Mouse (Mus musculus) midbrain, embryonic 13.5 days (tissue): Measurements from ENCODE around the gene Naa25. TPM values are rescaled to one million over a fixed set of nuclear protein-coding genes. Genes with fewer than 3 reads are reported as not detected.

Experiments
- ATAC-seq: fragments of 200-750 bp; cut with Nextera tagmentation; 2 replicates; pipeline ENCODE4 v1.8.0; 2017; ENCODE audit warnings: mild to moderate bottlenecking, moderate TSS enrichment, moderate library complexity
- H3K27ac ChIP-seq: fragments of 300-500 bp; sonication (generic); 2 replicates; pipeline ENCODE4 v1.5.1; 2015; ENCODE audit warnings: inconsistent platforms, mild to moderate bottlenecking, moderate library complexity
- H3K27me3 ChIP-seq: fragments of 300-500 bp; sonication (generic); 2 replicates; pipeline ENCODE4 v1.6.1; 2015; ENCODE audit warnings: mild to moderate bottlenecking, inconsistent platforms
- H3K36me3 ChIP-seq: fragments of 300-500 bp; sonication (generic); 2 replicates; pipeline ENCODE4 v1.6.1; 2015; ENCODE audit warnings: mild to moderate bottlenecking, inconsistent platforms
- H3K4me1 ChIP-seq: fragments of 300-500 bp; sonication (generic); replicated peaks from 2 replicates; pipeline ENCODE4 v1.6.1; 2015; ENCODE audit warnings: inconsistent platforms
- H3K4me2 ChIP-seq: fragments of 300-500 bp; sonication (generic); replicated peaks from 2 replicates; pipeline ENCODE4 v1.6.1; 2015; ENCODE audit warnings: moderate library complexity, mild to moderate bottlenecking, inconsistent platforms
- H3K4me3 ChIP-seq: fragments of 300-500 bp; sonication (generic); replicated peaks from 2 replicates; pipeline ENCODE4 v1.5.1; 2015; ENCODE audit warnings: mild to moderate bottlenecking, inconsistent platforms
- H3K9ac ChIP-seq: fragments of 300-500 bp; sonication (generic); replicated peaks from 2 replicates; pipeline ENCODE4 v1.6.1; 2015; ENCODE audit warnings: mild to moderate bottlenecking, inconsistent platforms
- H3K9me3 ChIP-seq: fragments of 300-500 bp; sonication (generic); 2 replicates; pipeline ENCODE4 v1.6.1; 2016; ENCODE audit warnings: mild to moderate bottlenecking, inconsistent platforms
- WGBS: fragments of 180-500 bp; shearing (Covaris S2); methylation state at CpG from one replicate; pipeline ENCODE4 v1.1.7; 2015; 5-methylcytosine and 5-hydroxymethylcytosine counted together
- polyA plus RNA-seq: library from polyadenylated mRNA; unstranded; fragments of >200 nt; fragmentation: Nextera tagmentation; extraction: Ambion mirVana; gene quantifications from 2 replicates; pipeline ENCODE4 v1.2.1, GENCODE M21; 2015

Gene Naa25
- polyA plus RNA-seq, 1 experiment from 2014 or later = 50.7 TPM

DNA sequence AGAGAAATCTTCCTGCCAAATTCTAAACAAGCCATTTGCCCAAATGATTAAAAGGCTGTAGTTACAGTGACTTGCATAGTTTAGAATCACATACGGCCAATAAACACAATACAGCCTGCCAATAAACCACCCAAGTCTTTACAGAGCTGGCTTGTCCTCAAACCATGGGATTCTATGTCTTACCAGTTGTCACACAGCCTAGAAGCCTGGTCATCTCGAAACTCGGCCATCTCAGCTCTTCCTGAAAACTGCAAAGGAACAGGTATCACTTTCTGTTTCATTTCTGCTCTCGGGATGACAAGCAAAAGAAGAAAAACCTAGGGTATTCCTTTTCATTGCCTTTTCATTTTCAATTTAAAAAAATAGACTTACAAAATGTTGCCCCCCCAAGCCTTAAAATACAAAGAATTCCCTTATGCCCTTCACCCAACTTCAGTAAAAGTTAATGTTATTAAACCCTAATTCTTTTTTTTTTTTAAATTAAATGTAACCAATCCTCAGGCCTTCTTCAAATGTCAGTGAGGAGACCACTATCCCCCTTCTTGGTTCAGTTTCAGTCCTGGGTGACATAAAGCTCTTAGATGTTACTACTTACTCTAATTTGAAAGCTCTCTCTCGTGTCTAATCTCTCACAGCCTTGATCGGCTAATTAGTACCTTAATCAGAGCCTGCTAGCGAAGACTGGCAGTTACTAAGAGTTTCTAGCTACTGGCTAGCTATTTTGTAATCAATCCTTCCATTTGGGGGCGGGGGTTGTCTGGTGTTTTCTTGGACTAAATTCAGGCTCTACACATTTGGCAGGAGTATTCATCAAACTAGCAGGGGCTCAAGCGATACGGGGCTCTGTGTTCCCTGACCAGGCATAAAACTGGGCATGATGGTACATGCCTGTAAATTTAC lies 13.6 kb upstream of the Naa25 start:
- Histone ChIP-seq H3K27me3 (peaks cover 5% of the 10 kb centered on the region; the same call in 1 of the 2 replicates), H3K9me3 (peaks cover 6% of the 10 kb centered on the region; the same call in 1 of the 2 replicates), H3K4me2 (peak overlapping the region; percentile 69), H3K4me1 (peaks cover 29% of the 10 kb centered on the region), H3K36me3 (peaks cover 41% of the 10 kb centered on the region), H3K27ac (peak overlapping the region; percentile 89; the same call in 1 of the 2 replicates), H3K4me3 (peak overlapping the region; percentile 89), H3K9ac (peak overlapping the region; percentile 88)
- 60% methylated on average over 10 of the region's 10 CpGs for WGBS
- ATAC-seq = no peak

DNA sequence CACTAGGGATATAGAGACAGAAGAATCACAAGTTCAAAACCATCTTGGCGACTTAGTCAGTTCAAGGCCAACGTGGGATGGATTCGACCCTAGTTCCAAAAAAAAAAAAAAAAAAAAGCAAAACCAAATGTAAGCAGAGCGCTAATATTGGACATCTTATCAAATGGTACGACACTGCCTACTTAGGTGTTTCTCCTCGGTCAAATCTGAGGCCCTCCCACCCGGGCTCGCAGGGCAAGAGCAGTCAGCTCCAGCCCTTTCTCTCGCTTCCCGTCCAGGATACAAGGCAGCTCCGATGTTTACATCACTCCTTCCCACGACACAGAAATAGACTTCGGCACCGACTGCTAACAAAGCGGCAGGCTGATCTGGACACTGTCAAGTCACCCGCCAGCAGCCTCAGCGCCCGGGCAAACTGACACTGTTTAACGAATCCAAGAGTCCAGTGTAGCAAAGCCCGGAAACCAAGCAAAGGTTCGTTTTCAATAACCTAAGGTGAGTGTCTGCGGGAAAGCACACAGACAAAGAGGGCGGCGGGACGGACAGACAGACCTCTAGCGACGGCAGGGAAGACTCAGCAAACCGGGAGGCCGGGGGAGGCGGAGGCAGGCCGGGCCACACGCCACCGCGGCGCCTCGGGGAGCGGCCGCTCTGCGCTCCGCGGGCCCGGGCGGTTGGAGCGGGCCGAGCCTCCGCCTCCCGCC lies 12.8 kb upstream of the Naa25 start:
- Histone ChIP-seq H3K36me3 (peaks cover 33% of the 10 kb centered on the region), H3K9me3 (peaks cover 6% of the 10 kb centered on the region; the same call in 1 of the 2 replicates), H3K27ac (peak overlapping the region; percentile 89), H3K27me3 (peaks cover 5% of the 10 kb centered on the region; the same call in 1 of the 2 replicates), H3K4me3 (peak overlapping the region; percentile 89), H3K4me1 (peaks cover 35% of the 10 kb centered on the region), H3K4me2 (peak overlapping the region; percentile 69), H3K9ac (peak overlapping the region; percentile 88)
- 2% methylated on average over 43 of the region's 47 CpGs for WGBS
- ATAC-seq = peak; percentile 80

DNA sequence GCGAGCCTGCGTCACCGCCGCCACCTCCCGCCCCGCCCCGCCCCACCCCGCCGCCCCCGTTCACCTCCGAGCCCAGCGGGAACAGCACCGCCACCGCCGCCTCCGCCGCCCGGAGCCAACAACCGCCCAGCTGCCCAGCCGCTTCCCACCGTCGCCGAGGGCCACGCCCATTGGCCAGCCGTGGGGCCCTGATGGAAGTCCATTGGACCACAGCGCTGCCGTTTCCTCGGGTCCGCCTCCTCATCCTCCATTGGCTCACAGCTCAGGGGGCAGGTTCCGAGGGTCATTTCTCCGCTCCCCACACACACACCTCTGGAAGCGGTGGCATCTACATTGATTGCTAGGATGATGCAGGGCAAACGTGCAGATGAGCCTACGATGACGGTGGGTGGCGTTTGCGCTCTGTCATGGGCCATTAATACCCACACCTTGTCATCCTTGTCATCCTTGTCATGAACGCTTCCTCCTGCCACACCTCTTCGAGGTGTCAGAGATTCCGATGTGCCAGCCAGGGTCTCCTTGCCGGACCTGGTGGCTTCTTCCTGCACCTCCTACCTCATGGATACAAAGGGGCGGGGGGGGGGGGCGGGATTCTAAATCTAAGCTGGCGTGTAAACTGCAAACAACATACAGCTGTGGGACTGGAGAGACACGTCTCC lies 12.1 kb upstream of the Naa25 start, which contains the start of gene Trafd1:
Gene Trafd1 (minus strand): TSS at position 172 of the 659 bp plus-strand sequence.
- peaks cover 5% of the 10 kb centered on the region; the same call in 1 of the 2 replicates for H3K27me3 ChIP-seq
- H3K9me3 ChIP-seq = peaks cover 6% of the 10 kb centered on the region; the same call in 1 of the 2 replicates
- peak within 1 kb of the TSS; percentile 88 for H3K9ac ChIP-seq
- peak within 1 kb of the TSS; percentile 89 for H3K27ac ChIP-seq
- ATAC-seq = peak; percentile 96
- WGBS = under 1% methylated on average over 45 of the region's 45 CpGs
- peaks cover 35% of the 10 kb centered on the region for H3K4me1 ChIP-seq
- H3K36me3 ChIP-seq = peaks cover 26% of the 10 kb centered on the region
- H3K4me3 ChIP-seq = peak within 1 kb of the TSS; percentile 89
- H3K4me2 ChIP-seq = peak within 1 kb of the TSS; percentile 69

DNA sequence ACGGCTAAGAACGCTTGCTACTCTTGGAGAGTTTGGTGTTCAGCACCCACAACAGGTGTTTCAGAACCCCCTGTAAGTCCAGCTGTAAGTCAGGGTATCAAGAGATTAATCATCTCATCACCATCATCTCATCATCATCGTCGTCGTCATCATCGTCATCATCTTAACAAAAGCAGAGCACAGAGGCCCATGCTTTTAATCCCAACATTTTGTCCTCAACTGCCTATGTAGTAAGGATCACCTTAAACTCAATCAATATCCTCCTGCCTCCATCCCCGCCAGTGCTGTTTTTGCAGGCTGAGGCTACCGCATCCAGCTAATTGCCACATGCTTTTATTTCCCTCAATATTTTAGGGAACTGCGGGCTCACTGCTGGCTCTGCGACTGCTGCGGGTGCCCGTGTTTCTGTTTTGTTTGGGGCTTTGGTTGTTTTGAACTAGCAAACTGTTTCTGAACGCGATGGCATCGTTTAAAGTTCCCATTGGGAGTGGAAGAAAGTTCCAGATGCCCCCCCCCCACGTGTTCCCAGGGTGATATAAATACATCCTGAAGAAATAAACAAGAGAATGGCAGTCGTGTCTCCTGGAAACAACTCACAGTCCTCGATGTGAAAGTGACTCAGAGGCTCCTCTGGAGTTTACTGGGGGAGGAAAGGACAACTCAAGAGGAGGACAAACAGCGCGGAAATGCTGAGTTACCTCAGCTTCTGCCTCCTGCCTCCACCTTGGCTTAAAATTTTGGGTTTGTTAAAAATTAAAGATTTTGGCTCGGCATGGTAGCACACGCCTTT lies 11.4 kb upstream of the Naa25 start:
- Histone ChIP-seq H3K4me3 (peak overlapping the region; percentile 89), H3K27ac (peak overlapping the region; percentile 89; the same call in 1 of the 2 replicates), H3K4me2 (peak overlapping the region; percentile 69), H3K36me3 (peaks cover 19% of the 10 kb centered on the region), H3K27me3 (peaks cover 5% of the 10 kb centered on the region; the same call in 1 of the 2 replicates), H3K9me3 (no peaks in the 10 kb centered on the region), H3K9ac (peak overlapping the region; percentile 88; the same call in 1 of the 2 replicates), H3K4me1 (peaks cover 35% of the 10 kb centered on the region)
- ATAC-seq = no peak
- WGBS = 34% methylated on average over 22 of the region's 22 CpGs

DNA sequence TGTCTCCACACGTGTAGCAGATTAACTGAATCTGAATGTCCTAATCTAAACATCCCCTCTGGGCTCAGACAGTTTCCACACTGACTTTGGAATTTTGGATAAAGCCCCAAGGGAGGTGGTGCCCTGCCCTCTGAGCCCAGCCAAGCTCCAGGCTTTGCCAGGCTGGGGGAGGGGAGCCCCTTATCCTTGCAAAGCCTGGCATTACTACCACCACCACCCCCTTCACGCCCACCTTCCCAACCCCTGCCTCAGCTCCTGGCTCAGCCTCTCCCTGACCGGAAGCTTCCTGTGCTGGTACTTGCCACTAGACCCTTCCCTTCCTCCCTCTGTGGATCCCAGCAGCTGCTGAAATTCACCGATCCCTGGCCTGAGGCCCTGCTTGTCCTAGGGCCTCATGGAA lies 10.6 kb upstream of the Naa25 start:
- H3K4me2 ChIP-seq = no peak overlapping the region
- WGBS = 62% methylated on average over 4 of the region's 4 CpGs
- H3K9ac ChIP-seq = no peak overlapping the region
- ATAC-seq = no peak
- H3K36me3 ChIP-seq = peaks cover 11% of the 10 kb centered on the region
- H3K4me3 ChIP-seq = no peak overlapping the region
- H3K4me1 ChIP-seq = peaks cover 34% of the 10 kb centered on the region
- H3K27ac ChIP-seq = no peak overlapping the region
- H3K9me3 ChIP-seq = no peaks in the 10 kb centered on the region
- H3K27me3 ChIP-seq = peaks cover 5% of the 10 kb centered on the region; the same call in 1 of the 2 replicates

DNA sequence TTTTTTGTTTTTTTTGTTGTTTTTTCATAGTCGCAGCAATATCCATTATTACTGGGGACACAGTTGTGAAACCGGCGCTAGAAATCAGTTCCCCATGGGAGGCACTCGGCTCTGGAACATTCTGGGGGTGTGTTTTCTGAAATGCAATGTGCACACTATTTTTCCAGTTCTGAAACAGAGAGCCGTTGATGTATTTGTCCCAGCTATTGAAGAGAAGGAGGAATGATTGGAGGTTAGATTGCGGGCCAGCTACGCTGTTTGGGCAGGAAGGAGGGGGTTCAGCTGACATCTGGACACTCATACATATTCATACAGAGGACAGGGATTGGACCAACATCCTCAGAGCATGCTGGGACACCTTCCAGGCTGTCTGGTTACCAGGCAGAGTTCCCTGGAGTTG lies 8.6 kb upstream of the Naa25 start:
- peaks cover 5% of the 10 kb centered on the region; the same call in 1 of the 2 replicates for H3K27me3 ChIP-seq
- H3K4me2 ChIP-seq = no peak overlapping the region
- no peaks in the 10 kb centered on the region for H3K9me3 ChIP-seq
- no peaks in the 10 kb centered on the region for H3K36me3 ChIP-seq
- ATAC-seq = no peak
- H3K9ac ChIP-seq = no peak overlapping the region
- no peak overlapping the region for H3K4me3 ChIP-seq
- H3K27ac ChIP-seq = peak overlapping the region; percentile 36; the same call in 1 of the 2 replicates
- WGBS = 49% methylated on average over 7 of the region's 7 CpGs
- peaks cover 14% of the 10 kb centered on the region for H3K4me1 ChIP-seq

DNA sequence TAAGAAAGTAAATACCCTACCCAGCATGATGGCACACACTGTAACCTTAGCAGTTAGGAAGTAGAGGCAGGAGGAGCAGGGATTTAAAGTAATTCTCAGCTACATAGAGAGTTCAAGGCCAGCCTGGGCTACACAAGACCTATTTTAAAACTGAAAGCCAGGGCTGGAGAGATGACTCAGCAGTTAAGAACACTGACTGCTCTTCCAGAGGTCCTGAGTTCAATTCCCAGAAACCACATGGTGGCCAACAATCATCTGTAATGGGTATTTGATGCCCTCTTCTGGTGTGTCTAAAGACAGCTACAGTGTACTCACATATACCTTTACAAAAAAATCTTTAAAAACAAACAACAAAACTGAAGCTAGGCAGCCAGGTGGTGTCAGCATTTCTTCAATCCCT lies 8.0 kb upstream of the Naa25 start:
- ATAC-seq = no peak
- Histone ChIP-seq H3K4me2 (no peak overlapping the region), H3K4me1 (peaks cover 8% of the 10 kb centered on the region), H3K27me3 (peaks cover 5% of the 10 kb centered on the region; the same call in 1 of the 2 replicates), H3K9ac (no peak overlapping the region), H3K27ac (0 out of 2 replicates have a peak overlapping the region, but pooled peaks have one; percentile 36), H3K4me3 (no peak overlapping the region), H3K36me3 (no peaks in the 10 kb centered on the region), H3K9me3 (no peaks in the 10 kb centered on the region)

DNA sequence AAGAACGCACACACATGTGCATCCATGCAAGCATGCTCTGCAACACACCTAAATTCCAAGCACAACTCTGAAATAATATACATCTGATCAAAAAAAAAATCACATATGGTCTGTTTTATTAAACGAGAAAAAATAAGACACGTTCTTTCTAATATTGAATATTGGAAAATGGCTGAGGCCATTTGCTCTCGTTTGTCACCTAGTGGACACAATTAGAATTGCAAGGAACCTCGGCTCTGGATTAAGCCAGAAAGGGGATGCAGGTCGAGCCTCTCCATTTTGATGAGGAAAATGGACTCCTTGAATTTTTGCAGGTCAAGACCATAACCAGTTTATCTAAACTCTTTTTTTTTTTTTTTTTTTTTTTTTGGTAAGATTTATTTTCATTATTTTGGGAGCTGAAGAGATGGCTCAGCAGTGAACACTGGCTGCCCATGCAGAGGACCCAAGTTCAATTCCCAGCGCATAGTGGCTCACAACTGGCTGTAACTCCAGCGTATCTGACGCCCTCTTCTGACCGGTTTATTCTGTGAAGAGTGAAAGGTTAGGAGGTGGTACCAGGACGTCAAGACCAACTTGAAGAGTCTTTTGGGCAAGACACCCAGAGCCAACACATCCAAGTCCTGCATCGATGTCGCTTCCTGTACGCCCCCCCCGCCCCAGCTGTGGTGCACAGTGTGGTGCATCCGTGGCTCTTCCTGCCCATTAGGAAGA lies 4.9 kb upstream of the Naa25 start:
- 59% methylated on average over 16 of the region's 16 CpGs for WGBS
- Histone ChIP-seq H3K36me3 (no peaks in the 10 kb centered on the region), H3K27me3 (no peaks in the 10 kb centered on the region), H3K27ac (no peak overlapping the region), H3K4me1 (peaks cover 13% of the 10 kb centered on the region), H3K9ac (no peak overlapping the region), H3K4me3 (no peak overlapping the region), H3K9me3 (no peaks in the 10 kb centered on the region), H3K4me2 (no peak overlapping the region)
- no peak for ATAC-seq

DNA sequence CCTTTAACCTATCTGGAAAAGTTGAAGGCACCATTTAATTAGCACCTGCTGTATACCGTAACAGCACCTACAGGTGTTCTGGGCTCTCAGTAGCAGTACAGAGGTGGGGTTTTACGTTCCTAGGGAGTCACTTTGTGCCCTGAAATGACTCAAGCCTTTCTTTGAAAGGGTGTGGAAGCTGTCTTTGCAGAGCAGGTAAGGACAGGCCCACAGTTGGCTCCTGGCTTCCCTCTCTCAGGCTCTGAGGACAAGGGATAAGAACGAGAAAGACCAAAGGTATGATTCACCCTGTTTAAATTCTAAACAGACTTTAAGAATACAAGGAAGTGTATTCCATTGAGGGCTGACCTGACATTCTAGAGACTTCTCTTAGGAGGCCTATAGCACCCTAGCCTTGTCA lies 4.3 kb upstream of the Naa25 start:
- ATAC-seq = no peak
- H3K36me3 ChIP-seq = no peaks in the 10 kb centered on the region
- WGBS = 78% methylated on average over 3 of the region's 3 CpGs
- H3K4me2 ChIP-seq = no peak overlapping the region
- no peaks in the 10 kb centered on the region for H3K9me3 ChIP-seq
- no peak overlapping the region for H3K4me3 ChIP-seq
- no peak overlapping the region for H3K27ac ChIP-seq
- H3K4me1 ChIP-seq = peaks cover 14% of the 10 kb centered on the region
- no peaks in the 10 kb centered on the region for H3K27me3 ChIP-seq
- no peak overlapping the region for H3K9ac ChIP-seq

DNA sequence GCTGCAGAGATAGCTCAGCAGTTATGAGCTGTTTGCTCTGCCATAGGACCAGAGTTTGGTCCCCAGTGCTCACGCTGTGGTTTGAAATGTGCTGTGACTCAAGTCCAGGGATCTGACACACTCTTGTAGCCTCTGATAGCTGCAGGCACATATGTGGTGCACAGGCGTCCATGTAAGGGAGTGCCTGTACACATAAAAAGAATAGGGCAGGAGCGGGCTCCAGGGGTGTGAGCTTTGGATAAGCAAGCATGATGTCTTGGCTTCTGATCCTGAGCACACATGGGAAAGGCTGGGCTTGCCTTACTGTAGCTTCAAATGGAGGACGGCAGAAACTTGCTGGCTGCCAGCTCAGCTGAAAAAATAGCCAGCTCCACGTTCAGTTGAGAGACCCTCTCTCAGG lies 2.1 kb upstream of the Naa25 start:
- H3K4me1 ChIP-seq = peaks cover 25% of the 10 kb centered on the region
- H3K9me3 ChIP-seq = no peaks in the 10 kb centered on the region
- H3K27ac ChIP-seq = no peak overlapping the region
- H3K4me2 ChIP-seq = no peak overlapping the region
- H3K4me3 ChIP-seq = no peak overlapping the region
- H3K27me3 ChIP-seq = no peaks in the 10 kb centered on the region
- WGBS = 88% methylated on average over 5 of the region's 5 CpGs
- ATAC-seq = no peak
- 0 out of 2 replicates have a peak, but pooled peaks cover under 1% of the 10 kb centered on the region for H3K36me3 ChIP-seq
- H3K9ac ChIP-seq = no peak overlapping the region
